Mouse (Mus musculus): ENCODE data around the gene Sfswap. TPM values are rescaled to one million over a fixed set of nuclear protein-coding genes. Genes with fewer than 3 reads are reported as not detected.
"Not testable (repeated sequence)": the region's sequence is repeated elsewhere in the genome, so short reads cannot be mapped to it uniquely, and the experiment has no call there.

Gene Sfswap
- total and polyA plus RNA-seq, 2 experiments from 2014 or later, result 46.7 to 125 TPM

- no peak for ATAC-seq
- H3K4me2 ChIP-seq (ENCODE audit: low read depth), result no peak overlapping the region
- TF ChIP-seq CTCF (IDR thresholded peaks at IDR 0.05; ENCODE audit: low read depth), result no peak
- H3K4me3 ChIP-seq (ENCODE audit: low read depth, low read length), result no peak overlapping the region
- no peaks in the 10 kb centered on the region for H3K27me3 ChIP-seq (ENCODE audit: insufficient read depth, low read length)
- H3K9ac ChIP-seq, result no peak overlapping the region
- no peak overlapping the region for H3K27ac ChIP-seq (ENCODE audit: low read depth, low read length)
- no peak for DNase-seq
- no peaks in the 10 kb centered on the region for H3K9me3 ChIP-seq (ENCODE audit: low read length)
- H3K36me3 ChIP-seq (ENCODE audit: insufficient read depth), result no peaks in the 10 kb centered on the region
- peaks cover 15% of the 10 kb centered on the region for H3K4me1 ChIP-seq (ENCODE audit: insufficient read depth)
- WGBS, result 55% methylated on average over 3 of the region's 3 CpGs
These were observed 42.5 kb upstream of the Sfswap start for GRCm38 (mm10) chr5:129458541-129458940.

- H3K36me3 ChIP-seq (ENCODE audit: insufficient read depth), result no peaks in the 10 kb centered on the region
- no peaks in the 10 kb centered on the region for H3K4me1 ChIP-seq (ENCODE audit: insufficient read depth)
- ATAC-seq, result no peak
- H3K27ac ChIP-seq (ENCODE audit: low read depth, low read length), result no peak overlapping the region
- 68% methylated on average over 11 of the region's 11 CpGs for WGBS
- no peaks in the 10 kb centered on the region for H3K27me3 ChIP-seq (ENCODE audit: insufficient read depth, low read length)
- H3K9ac ChIP-seq, result no peak overlapping the region
- no peak for DNase-seq
- no peak overlapping the region for H3K4me2 ChIP-seq (ENCODE audit: low read depth)
- no peaks in the 10 kb centered on the region for H3K9me3 ChIP-seq (ENCODE audit: low read length)
- H3K4me3 ChIP-seq (ENCODE audit: low read depth, low read length), result no peak overlapping the region
- no peak for TF ChIP-seq CTCF (IDR thresholded peaks at IDR 0.05; ENCODE audit: low read depth)
These were observed 40.1 kb upstream of the Sfswap start for GRCm38 (mm10) chr5:129460798-129461476.

GRCm38 (mm10) chr5:129463648-129464047 is 37.4 kb upstream of the Sfswap start:
- WGBS, result 50% methylated on average over 9 of the region's 9 CpGs
- not testable (repeated sequence) for H3K9me3 ChIP-seq (ENCODE audit: low read length)

DNA sequence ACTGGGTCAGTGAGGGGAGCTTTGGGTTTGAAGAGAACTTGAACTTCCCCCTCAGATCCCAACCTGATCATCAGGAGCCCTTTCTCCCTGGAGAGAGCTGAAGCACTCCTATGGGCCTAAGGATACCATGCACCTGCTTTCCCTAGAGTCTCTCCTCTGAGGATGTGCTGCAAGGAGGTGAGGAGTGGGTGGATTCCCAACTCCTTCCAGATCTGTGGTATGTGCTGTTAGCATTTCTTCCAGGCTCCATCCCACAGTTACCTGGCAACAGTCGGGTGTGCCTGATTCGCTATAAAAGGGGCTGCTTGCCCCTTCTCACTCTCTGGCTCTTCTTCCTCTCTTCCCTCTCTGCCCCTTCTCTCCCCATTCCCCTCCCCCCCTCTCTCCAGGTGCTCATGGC is 35.2 kb upstream of the Sfswap start:
- H3K4me1 ChIP-seq (ENCODE audit: insufficient read depth), result no peaks in the 10 kb centered on the region
- H3K9me3 ChIP-seq (ENCODE audit: low read length), result no peaks in the 10 kb centered on the region
- no peaks in the 10 kb centered on the region for H3K36me3 ChIP-seq (ENCODE audit: insufficient read depth)
- H3K4me3 ChIP-seq (ENCODE audit: low read depth, low read length), result no peak overlapping the region
- DNase-seq, result no peak
- no peak for ATAC-seq
- no peak overlapping the region for H3K4me2 ChIP-seq (ENCODE audit: low read depth)
- H3K27ac ChIP-seq (ENCODE audit: low read depth, low read length), result no peak overlapping the region
- no peak overlapping the region for H3K9ac ChIP-seq
- no peaks in the 10 kb centered on the region for H3K27me3 ChIP-seq (ENCODE audit: insufficient read depth, low read length)
- WGBS, result 83% methylated on average over 2 of the region's 2 CpGs
- TF ChIP-seq CTCF (IDR thresholded peaks at IDR 0.05; ENCODE audit: low read depth), result no peak

More at GRCm38 (mm10) chr5:129463648-129464047, 37.4 kb upstream of the Sfswap start:
- not testable (repeated sequence) for ATAC-seq; H3K27me3 ChIP-seq (ENCODE audit: insufficient read depth, low read length); H3K36me3 ChIP-seq (ENCODE audit: insufficient read depth); H3K4me1 ChIP-seq (ENCODE audit: insufficient read depth); DNase-seq; H3K4me2 ChIP-seq (ENCODE audit: low read depth); H3K27ac ChIP-seq (ENCODE audit: low read depth, low read length); H3K4me3 ChIP-seq (ENCODE audit: low read depth, low read length); H3K9ac ChIP-seq

DNA sequence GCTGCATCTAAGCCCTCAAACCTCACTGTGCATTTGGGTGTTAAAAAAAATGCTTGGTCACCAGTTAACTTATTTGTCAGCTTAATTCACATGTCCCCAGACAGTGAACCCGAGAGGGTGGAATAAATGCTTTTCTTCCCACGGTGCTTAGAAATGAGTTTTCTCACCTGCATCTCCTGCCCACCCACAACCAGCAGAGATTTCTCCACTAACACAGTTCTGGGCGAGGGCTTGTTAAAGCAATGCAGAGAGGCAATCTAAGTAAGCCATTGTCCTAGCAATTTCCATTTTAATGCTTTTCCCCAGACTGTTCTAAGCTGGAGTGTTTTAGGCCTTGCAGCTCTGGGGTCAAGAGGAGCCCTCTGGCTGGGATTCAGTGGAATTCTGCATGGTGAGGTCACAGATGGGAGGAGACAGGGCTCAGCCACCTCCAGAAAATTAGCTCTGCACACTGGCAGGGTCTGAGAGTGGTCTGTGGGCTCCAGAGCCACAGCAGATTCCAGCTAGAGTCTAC is 25.4 kb upstream of the Sfswap start:
- DNase-seq (no peak), ATAC-seq (no peak)
- Histone ChIP-seq H3K9me3 (ENCODE audit: low read length) (no peaks in the 10 kb centered on the region), H3K36me3 (ENCODE audit: insufficient read depth) (no peaks in the 10 kb centered on the region), H3K4me1 (ENCODE audit: insufficient read depth) (no peaks in the 10 kb centered on the region), H3K4me2 (ENCODE audit: low read depth) (no peak overlapping the region), H3K9ac (no peak overlapping the region), H3K4me3 (ENCODE audit: low read depth, low read length) (no peak overlapping the region), H3K27me3 (ENCODE audit: insufficient read depth, low read length) (no peaks in the 10 kb centered on the region), H3K27ac (ENCODE audit: low read depth, low read length) (no peak overlapping the region)
- WGBS, result 40% methylated on average over 3 of the region's 3 CpGs
- no peak for TF ChIP-seq CTCF (IDR thresholded peaks at IDR 0.05; ENCODE audit: low read depth)

DNA sequence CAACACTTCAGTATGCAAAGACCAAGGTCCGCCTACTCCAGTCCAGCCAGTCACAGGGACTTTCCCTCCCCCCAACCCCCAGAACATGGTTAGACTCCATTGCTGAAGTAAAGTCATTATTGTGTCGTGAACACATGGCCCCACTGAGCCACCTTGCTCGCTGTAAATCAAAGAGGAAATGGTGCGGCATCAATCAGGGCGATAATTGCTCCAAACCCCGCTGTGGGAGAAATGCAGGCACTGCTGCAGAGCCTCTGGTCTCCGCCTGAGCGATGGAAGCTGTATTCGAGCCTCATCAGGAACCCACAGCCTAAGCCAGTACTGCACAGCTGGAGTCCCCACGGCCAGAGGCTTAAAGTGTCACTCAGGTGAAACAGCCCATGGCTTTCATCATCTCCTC is 11.1 kb upstream of the Sfswap start:
- peak; percentile 14; the same call in 1 of the 2 replicates for ATAC-seq
- no peak for DNase-seq
- Histone ChIP-seq H3K36me3 (ENCODE audit: insufficient read depth) (no peaks in the 10 kb centered on the region), H3K4me1 (ENCODE audit: insufficient read depth) (no peaks in the 10 kb centered on the region), H3K27ac (ENCODE audit: low read depth, low read length) (no peak overlapping the region), H3K9me3 (ENCODE audit: low read length) (no peaks in the 10 kb centered on the region), H3K27me3 (ENCODE audit: insufficient read depth, low read length) (no peaks in the 10 kb centered on the region), H3K4me3 (ENCODE audit: low read depth, low read length) (no peak overlapping the region), H3K9ac (no peak overlapping the region), H3K4me2 (ENCODE audit: low read depth) (no peak overlapping the region)
- TF ChIP-seq CTCF (IDR thresholded peaks at IDR 0.05; ENCODE audit: low read depth), result no peak
- WGBS, result 38% methylated on average over 10 of the region's 10 CpGs

GRCm38 (mm10) chr5:129501671-129502070 is 650 bp downstream of the Sfswap start:
- Histone ChIP-seq H3K36me3 (ENCODE audit: insufficient read depth) (peaks cover 20% of the 10 kb centered on the region), H3K27ac (ENCODE audit: low read depth, low read length) (peak overlapping the region; percentile 76; the same call in 1 of the 2 replicates), H3K4me2 (ENCODE audit: low read depth) (peak overlapping the region; percentile 95), H3K4me3 (ENCODE audit: low read depth, low read length) (peak overlapping the region; percentile 91), H3K9ac (peak overlapping the region; percentile 86), H3K27me3 (ENCODE audit: insufficient read depth, low read length) (peaks cover 2% of the 10 kb centered on the region; the same call in 1 of the 2 replicates), H3K4me1 (ENCODE audit: insufficient read depth) (peaks cover 12% of the 10 kb centered on the region), H3K9me3 (ENCODE audit: low read length) (no peaks in the 10 kb centered on the region)
- under 1% methylated on average over 42 of the region's 44 CpGs for WGBS
- ATAC-seq (peak; percentile 23; the same call in 1 of the 2 replicates), DNase-seq (no peak)
- TF ChIP-seq CTCF (IDR thresholded peaks at IDR 0.05; ENCODE audit: low read depth), result no peak

Measured in forebrain, postnatal 0 days (tissue).